In the genomic region with DNA sequence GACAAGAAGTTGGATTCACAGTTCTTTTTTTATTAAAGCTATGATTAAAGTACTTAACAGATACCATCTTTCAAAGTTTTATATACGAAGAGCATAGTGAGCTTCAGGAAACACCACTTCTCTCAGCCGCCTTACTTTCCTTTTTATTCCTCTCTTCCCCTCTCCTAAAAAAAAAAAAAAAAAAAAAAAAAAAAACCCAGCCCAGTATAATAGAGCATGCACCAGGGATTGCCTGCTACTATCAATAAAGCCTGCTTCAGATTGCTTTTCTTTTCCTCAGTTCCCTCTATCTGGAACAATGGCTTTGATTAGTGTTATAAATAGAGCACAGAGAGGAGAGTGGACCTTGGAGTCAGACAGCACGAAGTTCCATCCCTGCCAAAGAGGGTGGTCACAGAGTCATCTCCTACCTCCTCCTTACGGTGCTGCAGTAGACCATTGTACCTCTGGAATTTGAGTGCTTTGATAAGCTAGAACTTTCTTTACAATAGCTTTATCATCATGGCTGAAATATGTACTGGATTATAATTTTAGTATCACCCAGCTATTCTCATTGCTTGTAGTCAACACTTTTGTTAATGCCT, we compare ENCODE assay signal across 10 mouse cellular contexts. TPM values are rescaled to one million over a fixed set of nuclear protein-coding genes. Genes with fewer than 3 reads are reported as not detected.
DNase-seq lines count a peak whose midpoint lies in the region; ATAC-seq and TF ChIP-seq lines count a peak whose summit lies in the region.
"Had no signal": no experiment of that assay in that cellular context is flagged by ENCODE, and none has a peak within 500 bp of the region (broad histone marks: within the 10 kb centered on the region; RNA-seq: fewer than 3 reads in every experiment).

No protein-coding gene starts in this region.

- no peak for ATAC-seq in megakaryocyte, adult 5-6 weeks (ENCODE audit: poor library complexity, severe bottlenecking)
- ATAC-seq in hindbrain, postnatal 0 days: no peak
- no peak for ATAC-seq in neural tube, embryonic 14.5 days (ENCODE audit: low read depth)

- H3K9me3 ChIP-seq in megakaryocyte, embryonic 14.5 days: no peaks in the 10 kb centered on the region
- no peaks in the 10 kb centered on the region for H3K9me3 ChIP-seq in hindbrain, postnatal 0 days (ENCODE audit: low read length)
- H3K9me3 ChIP-seq in neural tube, embryonic 14.5 days (ENCODE audit: control insufficient read depth, low read length): no peaks in the 10 kb centered on the region
- H3K9me3 ChIP-seq: embryonic facial prominence, embryonic 15.5 days had no signal

- H3K4me2 ChIP-seq in hindbrain, postnatal 0 days (ENCODE audit: low read depth, low read length): peak overlapping the region; percentile 96
- peak overlapping the region; percentile 99 for H3K4me2 ChIP-seq in neural tube, embryonic 14.5 days (ENCODE audit: low read depth, low read length)

- DNase-seq in cerebellum, postnatal 10 days: peak; percentile 37 to 47
- no peak for DNase-seq in cerebellum, adult 8-10 months
- DNase-seq in hindbrain, postnatal 0 days (ENCODE audit: low spot score): no peak
- no peak for DNase-seq in lung, adult 2 months
- no peak for DNase-seq in spleen, postnatal 10 days (ENCODE audit: low spot score in 2 of 2)
- DNase-seq: lung, embryonic 14.5 days had no signal

- no peaks in the 10 kb centered on the region for H3K36me3 ChIP-seq in megakaryocyte, embryonic 14.5 days (replicated peaks; ENCODE audit: low read length)
- H3K36me3 ChIP-seq in hindbrain, postnatal 0 days (ENCODE audit: insufficient read depth, low read length): no peaks in the 10 kb centered on the region
- no peaks in the 10 kb centered on the region for H3K36me3 ChIP-seq in neural tube, embryonic 14.5 days (ENCODE audit: control insufficient read depth, insufficient read depth, low read length)
- H3K36me3 ChIP-seq: embryonic facial prominence, embryonic 15.5 days had no signal

- no peak for TF ChIP-seq POLR2A in lung, adult 2 months (IDR thresholded peaks at IDR 0.05; ENCODE audit: borderline replicate concordance, extremely low read depth, low read depth, low read length)

- H3K27ac ChIP-seq in hindbrain, postnatal 0 days: no peak overlapping the region
- H3K27ac ChIP-seq in neural tube, embryonic 14.5 days (ENCODE audit: low read depth, low read length): no peak overlapping the region
- H3K27ac ChIP-seq: embryonic facial prominence, embryonic 15.5 days had no signal

- H3K4me3 ChIP-seq in megakaryocyte, embryonic 14.5 days (replicated peaks): peak overlapping the region; percentile 71
- H3K4me3 ChIP-seq in hindbrain, postnatal 0 days (ENCODE audit: low read length): peak overlapping the region; percentile 71
- peak overlapping the region; percentile 75 for H3K4me3 ChIP-seq in neural tube, embryonic 14.5 days (ENCODE audit: low read depth, low read length)
- no peak overlapping the region for H3K4me3 ChIP-seq in lung, adult 2 months (replicated peaks; ENCODE audit: extremely low read depth, low read depth, low read length)

- H3K9ac ChIP-seq in hindbrain, postnatal 0 days (replicated peaks; ENCODE audit: low read length): peak overlapping the region; percentile 28; the same call in 1 of the 2 replicates
- peak overlapping the region; percentile 42; the same call in 1 of the 2 replicates for H3K9ac ChIP-seq in neural tube, embryonic 14.5 days (replicated peaks; ENCODE audit: low read depth, low read length)
- H3K9ac ChIP-seq: embryonic facial prominence, embryonic 15.5 days; lung, embryonic 14.5 days had no signal

- peaks cover 63% of the 10 kb centered on the region for H3K27me3 ChIP-seq in megakaryocyte, embryonic 14.5 days (replicated peaks)
- H3K27me3 ChIP-seq in hindbrain, postnatal 0 days (ENCODE audit: insufficient read depth, low read length): no peaks in the 10 kb centered on the region
- H3K27me3 ChIP-seq in neural tube, embryonic 14.5 days (ENCODE audit: control insufficient read depth, insufficient read depth, low read length): no peaks in the 10 kb centered on the region

- no peak for TF ChIP-seq CTCF in hindbrain, postnatal 0 days (IDR thresholded peaks at IDR 0.05; ENCODE audit: low read depth)
- no peak for TF ChIP-seq CTCF in lung, adult 2 months (IDR thresholded peaks at IDR 0.05; ENCODE audit: insufficient read depth, low read length)

- H3K4me1 ChIP-seq in megakaryocyte, embryonic 14.5 days: peaks cover 32% of the 10 kb centered on the region
- peaks cover 4% of the 10 kb centered on the region for H3K4me1 ChIP-seq in hindbrain, postnatal 0 days (ENCODE audit: insufficient read depth, low read length)
- H3K4me1 ChIP-seq in neural tube, embryonic 14.5 days (ENCODE audit: control insufficient read depth, insufficient read depth, low read length): peaks cover 15% of the 10 kb centered on the region; the same call in 1 of the 2 replicates
- peaks cover 6% of the 10 kb centered on the region for H3K4me1 ChIP-seq in lung, adult 2 months (ENCODE audit: control insufficient read depth, insufficient read depth, low read length)

- WGBS in hindbrain, postnatal 0 days: 32% methylated on average over 4 of the region's 4 CpGs
- 21% methylated on average over 4 of the region's 4 CpGs for WGBS in neural tube, embryonic 14.5 days
- 60% methylated on average over 4 of the region's 4 CpGs for WGBS in lung, adult 2 months

RNA-seq across cellular contexts. Expression of a gene that starts 30.4 kb away (rescaled TPM):
- 28.9 and 37.4 TPM in 2 replicates for polyA plus RNA-seq in megakaryocyte, embryonic 14.5 days (2012; ENCODE audit: insufficient read depth, low replicate concordance)
- 84.3 and 90.3 TPM in 2 replicates for total RNA-seq in megakaryocyte, adult 5-6 weeks (2015)
- 52.5 and 52.6 TPM in 2 replicates for total RNA-seq in megakaryocyte, adult 5-6 weeks (2017)
- total RNA-seq in hindbrain, postnatal 0 days (2014; rRNA removed): 50.3 and 65.0 TPM in 2 replicates
- 94.8 and 100 TPM in 2 replicates for polyA plus RNA-seq in hindbrain, postnatal 0 days (2015; fragmentation: Nextera tagmentation; extraction: Ambion mirVana)
- polyA plus RNA-seq in neural tube, embryonic 14.5 days (2014; fragmentation: Nextera tagmentation; extraction: Ambion mirVana): 121 and 126 TPM in 2 replicates
- polyA plus RNA-seq in lung, adult 2 months (2012; rRNA removed): 26.6 and 28.8 TPM in 2 replicates

RNA-seq across cellular contexts. Expression of a gene that starts 31.4 kb away (rescaled TPM):
- 0.21 TPM in 1 of 2 replicates, not detected in the other for polyA plus RNA-seq in megakaryocyte, embryonic 14.5 days (2012; ENCODE audit: insufficient read depth, low replicate concordance)
- 0.58 and 1.2 TPM in 2 replicates for total RNA-seq in megakaryocyte, adult 5-6 weeks (2015)
- total RNA-seq in megakaryocyte, adult 5-6 weeks (2017): 0.37 and 1.3 TPM in 2 replicates
- 23.7 and 26.1 TPM in 2 replicates for total RNA-seq in hindbrain, postnatal 0 days (2014; rRNA removed)
- 10.3 and 11.3 TPM in 2 replicates for polyA plus RNA-seq in hindbrain, postnatal 0 days (2015; fragmentation: Nextera tagmentation; extraction: Ambion mirVana)
- polyA plus RNA-seq in neural tube, embryonic 14.5 days (2014; fragmentation: Nextera tagmentation; extraction: Ambion mirVana): 13.3 and 14.7 TPM in 2 replicates
- polyA plus RNA-seq in lung, adult 2 months (2012; rRNA removed): 6.8 and 11.5 TPM in 2 replicates

Comparison
In these comparisons a context has a peak if more than half of its experiments do, and no peak if none do; other contexts are left out.
1. DNase-seq: peak in cerebellum, postnatal 10 days (2 of 2); none in cerebellum, adult 8-10 months (single experiment), hindbrain, postnatal 0 days (single experiment), lung, adult 2 months (single experiment) and spleen, postnatal 10 days (0 of 2).